Mouse (Mus musculus) megakaryocyte-erythroid progenitor cell, adult 5-6 weeks (primary cell): ENCODE measurements around the gene Map1s. TPM values are rescaled to one million over a fixed set of nuclear protein-coding genes. Genes with fewer than 3 reads are reported as not detected.

Source experiments
- ATAC-seq: replicated peaks from 2 replicates; pipeline ENCODE4 v1.8.0; 2016; ENCODE audit warnings: mild to moderate bottlenecking, inconsistent platforms; ENCODE audit not compliant: severe bottlenecking, poor library complexity, low FRiP score, low TSS enrichment
- total RNA-seq, 2 experiments: library from RNA; stranded (forward) in 1 of 2; stranded (reverse) in 1 of 2; fragments of 200-1000, 215-1000 nt in 1 of 2; fragments of >200 nt in 1 of 2; fragmentation: Nextera tagmentation in 1 of 2; gene quantifications; 2 replicates each; pipeline ENCODE4 v1.2.3; 2014 to 2017

Map1s gene
- total RNA-seq, 2 experiments from 2014 or later: 11.9 to 20.5 TPM

DNA sequence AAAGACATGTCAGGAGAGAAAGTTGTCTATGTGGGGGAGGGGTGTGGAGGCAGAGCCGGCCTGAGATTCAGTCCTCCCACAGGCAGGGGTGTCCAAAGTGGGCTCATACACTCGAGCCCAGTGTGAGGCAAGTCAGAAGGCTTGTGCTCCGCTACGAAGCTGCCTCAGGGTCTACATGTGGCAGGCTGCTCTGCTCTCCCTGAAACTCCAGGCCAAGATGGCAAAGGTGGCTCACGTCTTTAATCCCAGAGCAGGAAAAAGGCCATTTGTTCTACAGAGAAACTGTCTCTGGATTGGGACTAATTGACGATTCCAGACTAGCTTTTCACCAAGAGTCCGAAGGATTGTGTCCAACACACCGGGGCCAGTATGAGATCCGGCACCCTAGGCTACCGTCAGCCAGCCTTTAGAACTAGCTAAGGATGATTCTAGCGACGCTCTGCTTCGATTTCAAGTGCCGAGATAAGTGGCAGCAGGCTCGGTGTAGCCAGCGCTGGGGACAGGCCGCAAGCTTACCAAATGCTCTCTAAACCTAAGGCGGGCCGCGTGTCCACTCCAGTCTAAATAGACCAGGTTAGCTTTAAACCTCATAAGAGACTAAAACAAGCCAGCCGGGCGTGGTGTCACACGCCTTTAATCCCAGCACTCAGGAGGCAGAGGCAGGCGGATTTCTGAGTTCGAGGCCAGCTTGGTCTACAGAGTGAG is 9.3 kb upstream of the Map1s start:
- ATAC-seq: no peak

DNA sequence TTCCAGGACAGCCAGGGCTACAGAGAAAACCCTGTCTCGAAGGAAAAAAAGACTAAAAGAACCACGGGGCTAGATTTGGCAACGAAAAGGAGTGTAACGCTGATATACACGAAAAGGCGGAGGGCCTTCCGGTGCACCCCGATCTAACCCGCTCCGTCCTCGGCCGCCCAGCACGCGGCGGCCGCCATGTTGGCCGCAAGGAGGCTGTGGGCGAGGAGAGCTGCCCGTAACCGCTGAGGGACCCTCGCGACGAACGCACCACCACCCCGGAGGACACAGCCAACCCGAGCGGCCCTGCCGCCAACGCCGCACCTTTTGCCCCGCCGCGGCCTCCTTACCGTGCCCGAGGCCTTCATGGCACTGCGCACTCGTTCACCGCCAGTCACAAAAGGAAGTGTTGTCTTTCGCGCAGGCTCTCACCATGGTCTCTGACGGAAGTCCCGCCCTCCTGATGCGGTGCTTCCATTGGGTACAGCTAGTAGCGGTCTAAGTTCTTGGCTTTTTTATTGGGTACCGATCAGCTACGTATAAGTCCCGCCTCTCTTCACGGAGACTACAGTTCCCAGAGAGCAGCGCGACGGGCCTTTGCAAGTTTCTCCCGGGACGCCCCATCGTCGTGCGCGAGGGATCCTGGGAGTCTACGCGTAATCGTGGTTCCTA is 8.6 kb upstream of the Map1s start, which contains the start of gene Rpl18a:
Gene Rpl18a, minus strand, starts transcription at position 392 of the 660 bp plus-strand sequence.
- peak; percentile 85 for ATAC-seq

DNA sequence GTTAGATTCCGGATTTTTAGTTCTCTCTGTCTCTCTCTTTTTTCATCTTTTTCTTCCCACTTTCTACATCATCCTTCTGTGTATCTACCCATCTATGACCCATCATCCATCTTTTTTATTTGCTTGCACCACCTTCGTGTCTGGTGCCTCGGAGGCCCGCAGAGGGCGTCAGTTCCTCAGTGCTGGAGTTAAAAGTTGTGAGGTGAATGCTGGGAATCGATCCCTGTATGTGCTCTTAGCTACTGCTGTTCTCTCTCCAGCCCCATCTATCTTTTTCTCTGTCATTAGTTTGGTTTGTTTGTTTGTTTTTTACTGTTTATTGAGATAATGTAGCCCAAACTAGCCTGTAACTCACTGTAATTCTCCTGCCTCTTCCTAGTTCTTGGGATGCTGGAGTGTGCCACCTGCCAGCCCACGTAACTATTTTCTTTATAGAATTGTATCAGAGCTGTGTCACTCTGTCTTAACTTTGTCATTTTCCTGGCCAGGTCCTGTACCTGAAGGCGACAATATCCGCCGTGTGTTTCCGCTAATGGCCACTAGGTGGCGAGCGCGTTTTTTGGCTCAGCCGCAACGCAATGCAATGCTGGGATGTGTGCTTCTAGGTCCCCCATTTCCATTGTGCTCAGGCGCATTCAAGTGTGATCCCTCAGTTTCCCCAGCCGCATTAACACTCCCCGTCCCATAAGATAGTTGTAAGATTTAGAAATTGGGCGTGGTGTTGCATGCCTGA is 7.9 kb upstream of the Map1s start:
- ATAC-seq: peak; percentile 41

DNA sequence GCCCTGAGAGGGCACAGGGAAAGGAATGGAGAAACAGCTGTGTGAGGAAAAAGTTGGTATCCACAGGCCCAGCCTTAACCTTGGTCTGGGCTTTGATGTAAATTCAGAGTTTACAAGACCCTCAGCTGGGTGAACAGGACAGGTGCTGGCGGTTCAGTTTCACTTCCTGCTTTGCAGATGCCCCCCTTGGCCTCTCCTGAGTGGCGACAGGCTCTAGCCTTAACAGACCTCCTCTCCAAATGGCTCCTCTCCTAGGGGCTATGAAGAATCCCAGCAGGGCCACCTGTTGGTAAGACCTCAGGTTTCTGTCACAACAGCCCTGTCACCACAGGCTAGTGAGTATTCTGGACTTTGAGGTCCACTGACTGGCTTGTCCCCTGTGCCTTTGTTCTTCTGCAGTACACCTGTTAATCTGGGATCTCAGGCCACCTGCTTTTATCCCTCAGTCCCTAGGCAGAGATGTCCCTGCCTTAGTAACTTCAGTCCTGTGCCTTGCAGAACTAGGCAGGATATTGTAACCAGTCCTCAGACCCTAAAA is 7.0 kb upstream of the Map1s start:
- no peak for ATAC-seq

DNA sequence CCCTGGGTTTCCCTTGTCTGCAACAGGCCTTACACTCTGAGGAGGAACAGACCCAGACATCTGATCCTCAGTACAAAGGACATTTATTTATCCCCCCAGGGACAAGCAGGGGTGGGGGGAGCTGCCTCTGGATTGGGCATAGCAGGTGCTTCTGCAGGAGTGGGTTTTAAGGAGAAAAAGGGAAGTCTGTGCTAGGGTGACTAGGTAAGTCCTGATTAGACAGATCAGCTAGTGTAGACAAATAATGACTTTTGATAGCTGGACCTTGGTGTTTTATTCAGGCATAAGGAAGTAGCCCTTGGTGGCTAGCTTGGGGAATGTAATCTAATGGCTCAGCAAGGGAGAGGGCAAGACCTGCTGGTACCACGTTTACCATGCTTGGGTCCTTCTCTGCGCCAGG is 6.5 kb upstream of the Map1s start:
- no peak for ATAC-seq

DNA sequence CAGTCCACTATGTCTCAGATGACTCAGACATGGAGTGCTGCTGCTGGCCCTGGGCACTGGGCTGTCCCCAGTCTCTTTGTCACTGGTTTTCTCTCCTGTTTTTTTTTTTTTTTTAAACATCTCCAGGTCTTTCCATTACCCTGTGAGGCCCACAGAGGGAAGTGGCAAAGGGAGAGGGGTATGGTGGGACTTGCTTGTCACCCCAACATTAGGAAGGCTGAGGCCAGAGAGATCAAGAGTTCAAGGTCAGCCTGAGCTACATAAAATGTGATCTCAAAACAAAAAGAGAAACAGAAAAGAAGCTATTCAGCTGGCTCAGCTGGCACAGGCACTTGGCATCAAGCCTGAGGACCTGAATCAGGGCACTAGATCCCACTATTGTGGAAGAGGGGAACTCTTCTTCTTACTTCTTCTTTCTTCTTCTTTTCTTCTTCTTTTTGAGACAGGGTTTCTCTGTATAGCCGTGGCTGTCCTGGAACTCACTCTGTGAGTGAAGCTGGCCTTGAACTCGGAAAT is 4.8 kb upstream of the Map1s start:
- ATAC-seq: no peak

DNA sequence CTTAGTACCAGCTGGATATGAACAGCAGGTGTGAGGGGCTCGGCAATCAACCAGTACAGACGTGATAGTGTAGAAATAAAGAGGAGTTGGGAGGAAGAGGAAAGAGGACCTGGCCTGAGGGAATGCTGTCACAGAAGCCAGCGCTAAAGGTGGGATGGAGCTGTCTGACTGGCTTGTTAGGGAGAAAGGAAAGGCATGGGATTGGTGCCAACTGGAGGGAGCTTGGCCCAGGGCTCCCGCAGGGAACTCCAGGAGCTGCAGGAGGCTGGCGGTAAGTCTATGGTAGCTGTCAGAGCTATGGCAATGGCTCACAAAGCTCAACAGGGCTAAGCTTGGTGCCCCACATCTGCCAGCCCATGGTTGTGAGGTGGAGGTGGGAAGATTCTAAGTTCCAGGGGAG is 3.5 kb upstream of the Map1s start:
- ATAC-seq: no peak

DNA sequence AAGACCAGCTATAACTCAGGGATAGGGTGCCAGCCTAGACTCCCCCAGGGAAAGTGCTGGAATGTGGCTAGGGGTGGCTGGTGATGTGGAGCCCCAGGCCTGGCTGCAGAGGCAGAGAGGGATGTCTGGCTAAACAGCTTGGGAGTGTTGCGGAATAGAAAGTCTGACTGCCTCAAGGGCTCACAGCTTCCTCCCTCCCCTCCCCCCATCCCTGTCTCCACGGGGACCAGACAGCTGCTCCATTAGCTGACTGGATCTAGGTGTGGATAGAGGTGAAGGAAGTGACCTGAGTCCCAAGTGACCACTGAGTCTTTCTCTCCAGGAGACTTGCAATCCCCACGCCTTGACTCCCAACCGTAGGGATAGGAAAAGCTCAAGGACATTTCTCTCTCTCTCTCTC is 2.6 kb upstream of the Map1s start:
- ATAC-seq: no peak

DNA sequence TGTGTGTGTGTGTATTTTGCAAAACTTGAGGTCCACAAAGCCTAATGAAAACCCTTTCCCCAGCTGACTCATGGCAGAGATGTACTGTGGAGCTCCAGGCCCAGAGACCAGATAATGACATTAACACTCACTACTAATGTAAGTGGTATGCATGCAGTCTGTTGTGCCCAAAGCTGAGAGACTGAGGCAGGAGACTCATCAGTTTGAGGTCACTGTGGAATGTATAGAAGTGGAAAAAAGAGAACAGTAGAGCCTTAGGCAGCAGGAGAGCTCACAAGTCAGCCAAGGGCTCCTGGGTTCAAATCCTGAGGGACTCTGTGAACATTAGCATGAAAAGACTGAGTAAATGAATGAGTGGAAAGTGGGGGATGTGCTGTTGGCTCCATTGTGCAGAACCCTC is 2.1 kb upstream of the Map1s start:
- no peak for ATAC-seq

DNA sequence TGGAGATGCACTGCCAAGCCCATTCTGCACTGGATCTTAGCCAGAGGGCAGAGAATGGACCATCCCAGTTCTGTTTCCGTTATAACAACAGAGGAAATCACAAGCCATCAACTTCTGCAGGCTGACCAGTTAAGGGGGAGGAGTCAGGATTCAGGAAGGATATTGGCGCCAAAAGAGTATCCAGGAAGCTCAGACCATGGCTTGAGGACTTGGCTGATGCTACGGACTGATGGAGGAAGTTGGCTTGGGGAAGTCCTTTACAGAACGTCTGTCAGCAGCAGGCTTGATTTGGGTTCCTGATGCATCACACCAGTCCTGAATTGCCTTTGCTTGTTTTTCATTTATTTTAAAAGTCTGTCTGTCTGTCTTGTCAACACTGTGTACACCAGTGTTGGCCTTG is 1.2 kb upstream of the Map1s start:
- ATAC-seq: no peak

DNA sequence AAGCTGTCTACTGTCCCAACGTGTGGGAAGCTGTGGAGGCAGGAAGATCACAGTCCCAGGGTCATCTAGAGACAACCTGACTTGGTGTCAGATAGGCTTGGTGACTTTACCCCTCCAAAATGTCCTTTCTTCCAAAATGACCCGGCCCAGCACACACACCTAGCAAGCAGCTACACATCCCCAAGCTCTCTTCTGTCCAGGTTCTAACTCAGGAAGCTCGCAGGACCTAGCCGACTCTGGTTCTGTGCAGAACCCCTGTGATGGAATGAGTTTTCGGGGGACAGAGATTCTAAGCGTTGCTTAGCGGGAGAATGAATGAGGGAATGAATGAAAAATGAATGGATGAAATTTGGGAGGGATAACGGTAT is 285 bp upstream of the Map1s start:
- ATAC-seq: no peak

DNA sequence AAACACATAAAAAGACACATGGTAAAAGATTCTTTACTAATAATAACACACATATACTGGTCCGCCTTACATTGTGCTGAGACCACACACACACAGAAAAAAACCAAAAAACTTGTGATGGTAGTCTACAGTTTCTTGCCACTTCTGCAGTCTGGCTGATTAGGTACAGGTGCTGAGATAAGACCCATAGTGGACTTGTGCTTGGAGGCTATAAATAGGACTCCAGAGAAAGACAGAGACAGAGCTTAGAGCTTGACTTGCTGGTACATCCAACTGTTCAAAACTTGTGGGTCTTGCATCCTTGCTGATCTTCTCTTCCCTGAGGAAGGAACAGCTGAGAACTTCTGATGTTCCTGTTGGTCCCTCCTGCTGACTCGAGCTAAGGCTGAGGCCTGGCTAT is 1.8 kb downstream of the Map1s start:
- ATAC-seq: peak; percentile 47

DNA sequence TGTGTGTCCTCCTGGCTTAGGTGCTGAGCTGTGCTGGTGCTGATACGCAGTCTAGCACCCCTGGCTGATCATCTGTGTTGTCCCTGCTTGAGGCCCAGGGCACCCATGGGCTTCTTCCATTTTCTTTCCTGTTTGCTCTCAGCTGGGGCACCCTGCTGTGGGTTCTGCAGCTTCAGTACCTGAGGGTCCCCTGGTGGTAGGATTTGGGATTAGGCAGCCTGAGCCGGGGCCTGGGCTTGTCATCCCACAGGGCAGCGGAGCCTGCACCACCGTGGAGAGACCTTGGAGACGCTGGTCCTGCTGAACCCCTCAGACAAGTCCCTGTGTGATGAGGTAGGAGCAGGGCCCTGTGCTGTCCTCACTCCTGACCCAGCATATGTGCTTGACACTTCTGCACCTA is 5.9 kb downstream of the Map1s start:
- ATAC-seq: peak; percentile 45; the same call in 1 of the 2 replicates

DNA sequence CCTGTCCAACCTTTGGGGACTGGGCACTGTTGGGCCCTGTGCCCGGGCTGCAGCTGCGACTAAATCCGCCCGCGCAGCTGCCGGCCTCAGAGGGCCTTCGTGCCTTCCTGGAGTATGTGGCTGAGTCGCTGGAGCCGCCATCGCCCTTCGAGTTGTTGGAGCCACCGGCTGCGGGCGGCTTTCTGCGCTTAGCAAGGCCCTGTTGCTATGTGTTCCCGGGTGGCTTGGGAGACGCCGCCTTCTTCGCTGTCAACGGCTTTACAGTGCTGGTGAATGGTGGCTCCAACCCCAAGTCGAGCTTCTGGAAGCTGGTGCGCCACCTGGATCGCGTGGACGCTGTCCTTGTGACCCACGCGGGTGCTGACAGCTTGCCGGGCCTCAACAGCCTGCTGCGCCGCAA is 7.2 kb downstream of the Map1s start:
- ATAC-seq: no peak

DNA sequence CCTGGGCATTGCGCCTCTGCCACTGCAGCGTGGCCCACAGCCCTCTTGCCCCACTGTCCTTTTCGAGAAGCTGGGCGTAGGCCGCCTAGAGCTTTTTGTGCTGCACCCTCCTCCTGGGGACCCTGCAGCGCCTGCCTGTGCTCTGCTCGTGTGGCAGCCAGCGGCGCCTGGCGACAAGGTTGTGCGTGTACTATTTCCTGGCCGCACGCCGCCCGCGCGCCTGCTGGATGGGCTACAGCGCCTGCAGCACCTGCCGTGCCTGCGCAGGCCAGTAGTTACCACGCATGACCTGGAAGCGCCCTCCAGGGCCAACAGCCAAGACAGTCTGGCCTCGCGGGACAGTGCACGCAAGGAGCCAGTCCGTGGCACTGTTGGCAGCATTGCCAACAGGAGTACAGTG is 7.8 kb downstream of the Map1s start:
- no peak for ATAC-seq

DNA sequence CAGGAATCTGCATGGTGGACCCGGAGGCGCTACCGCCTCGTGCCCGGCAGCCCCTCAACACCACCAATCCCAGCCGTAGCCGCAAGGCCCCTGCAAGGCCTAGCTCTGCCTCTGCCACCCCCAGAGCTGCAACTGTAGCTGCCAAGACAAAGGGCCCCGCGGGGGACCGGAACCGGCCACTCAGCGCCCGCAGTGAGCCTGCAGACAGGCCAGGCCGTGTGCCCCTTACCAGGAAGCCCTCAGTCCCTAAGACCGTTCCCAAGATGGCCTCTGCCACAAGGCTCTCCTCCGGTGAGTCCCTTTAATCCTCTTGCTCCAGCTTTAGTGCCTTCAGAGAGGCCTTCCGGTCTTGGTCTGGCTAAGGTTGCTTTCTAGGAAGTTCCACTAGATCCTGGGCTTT is 9.0 kb downstream of the Map1s start:
- ATAC-seq: no peak

DNA sequence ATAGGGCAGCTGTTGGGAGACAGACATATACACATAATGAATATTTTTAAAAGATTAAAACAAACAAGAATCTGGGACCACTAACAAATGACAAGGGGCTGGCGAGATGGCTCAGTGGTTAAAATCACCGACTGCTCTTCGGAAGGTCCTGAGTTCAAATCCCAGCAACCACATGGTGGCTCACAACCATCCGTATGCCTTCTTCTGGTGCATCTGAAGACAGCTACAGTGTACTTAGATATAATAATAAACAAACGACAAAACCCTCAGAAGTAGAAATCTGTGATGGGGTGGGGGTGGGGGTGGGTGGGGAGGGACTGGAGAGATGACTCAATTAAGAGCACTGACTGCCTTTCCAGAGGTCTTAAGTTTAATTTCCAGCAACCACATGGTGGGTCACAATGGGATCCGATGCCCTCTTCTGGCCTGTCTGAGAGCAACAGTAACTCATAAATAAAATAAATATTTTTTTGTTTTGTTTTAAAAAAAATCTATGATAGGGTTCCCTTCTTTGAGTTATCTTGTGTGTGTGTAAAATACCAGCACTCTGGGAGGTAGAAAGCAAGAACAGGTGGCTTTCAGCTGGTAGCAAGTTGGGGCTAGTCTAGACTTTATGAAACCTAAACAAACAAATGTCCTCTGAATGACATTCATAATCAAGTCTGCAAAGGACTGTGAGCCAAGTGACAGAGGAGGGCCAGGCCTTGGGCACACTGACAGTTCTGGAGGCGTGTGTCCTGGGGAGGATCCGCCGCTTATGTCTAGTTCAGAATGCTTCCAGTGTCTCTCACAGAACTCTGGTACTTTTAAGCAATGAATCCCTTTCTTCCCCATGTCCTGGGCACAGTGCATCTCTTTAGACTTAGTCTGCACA is 14.6 kb downstream of the Map1s start:
- no peak for ATAC-seq

DNA sequence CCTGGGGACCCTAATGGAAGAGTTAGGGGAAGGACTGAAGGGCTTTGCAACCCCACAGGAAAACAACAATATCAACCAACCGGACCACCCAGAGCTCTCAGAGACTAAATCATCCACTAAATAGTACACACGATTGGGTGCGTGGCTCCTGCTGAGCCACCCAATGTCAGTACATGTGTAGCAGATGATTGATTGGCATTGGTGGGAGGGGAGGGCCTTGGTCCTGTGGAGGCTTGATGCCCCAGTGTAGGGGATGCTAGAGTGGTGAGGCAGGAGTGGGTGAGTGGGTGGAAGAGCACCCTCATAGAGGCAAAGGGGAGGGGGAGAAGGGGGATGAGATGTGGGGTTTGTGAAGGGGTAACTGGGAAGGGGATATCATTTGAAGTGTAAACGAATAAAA is 18.4 kb downstream of the Map1s start:
- no peak for ATAC-seq

DNA sequence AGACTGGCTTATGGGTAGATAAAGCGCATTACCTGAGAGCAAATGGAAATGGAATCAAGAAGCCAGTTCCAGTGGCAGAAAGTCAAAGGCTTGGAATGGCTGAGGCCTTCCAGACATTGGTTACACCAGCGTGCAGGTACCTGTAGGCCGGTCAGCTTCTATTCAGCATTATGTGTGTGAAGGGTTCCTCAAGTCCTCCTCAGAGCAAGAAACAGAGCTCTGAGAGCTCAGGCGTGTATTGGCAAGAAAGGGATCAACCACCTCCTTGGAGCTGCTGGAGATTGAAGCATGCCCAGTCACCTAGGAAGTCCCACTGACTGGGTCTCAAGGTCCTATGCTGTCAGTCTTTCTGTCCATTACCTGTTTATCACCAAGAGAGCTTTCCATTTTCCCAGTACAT is 20.0 kb downstream of the Map1s start:
- no peak for ATAC-seq
